Mouse (Mus musculus) liver, embryonic 11.5 days (tissue): ENCODE measurements around the gene Cux1. TPM values are rescaled to one million over a fixed set of nuclear protein-coding genes. Genes with fewer than 3 reads are reported as not detected.

Experiments used
- ATAC-seq: fragments of 200-750 bp; cut with Nextera tagmentation; replicated peaks from 2 replicates; pipeline ENCODE4 v1.8.0; 2017; ENCODE audit warnings: moderate number of reproducible peaks, mild to moderate bottlenecking, moderate TSS enrichment, moderate library complexity; ENCODE audit not compliant: low FRiP score
- DNase-seq: peaks from one replicate; pipeline ENCODE4 v3.0.0-alpha.2; 2017; ENCODE audit warnings: low spot score
- H3K27ac ChIP-seq: fragments of 300-500 bp; sonication (generic); 2 replicates; pipeline ENCODE4 v1.5.1; 2014; ENCODE audit warnings: mild to moderate bottlenecking, low read depth, low read length, control low read depth
- H3K27me3 ChIP-seq: fragments of 300-500 bp; sonication (generic); replicated peaks from 2 replicates; pipeline ENCODE4 v1.6.1; 2014; ENCODE audit warnings: low read length, mixed read lengths; ENCODE audit not compliant: control insufficient read depth, insufficient read depth
- H3K36me3 ChIP-seq: fragments of 300-500 bp; sonication (generic); 2 replicates; pipeline ENCODE4 v1.6.1; 2014; ENCODE audit warnings: mild to moderate bottlenecking, low read length, moderate library complexity, mixed read lengths; ENCODE audit not compliant: control insufficient read depth, insufficient read depth
- H3K4me1 ChIP-seq: fragments of 300-500 bp; sonication (generic); replicated peaks from 2 replicates; pipeline ENCODE4 v1.6.1; 2014; ENCODE audit warnings: low read length, mixed read lengths; ENCODE audit not compliant: control insufficient read depth, insufficient read depth
- H3K4me2 ChIP-seq: fragments of 300-500 bp; sonication (generic); 2 replicates; pipeline ENCODE4 v1.6.1; 2014; ENCODE audit warnings: mild to moderate bottlenecking, control low read depth, moderate library complexity
- H3K4me3 ChIP-seq: fragments of 300-500 bp; sonication (generic); 2 replicates; pipeline ENCODE4 v1.5.1; 2014; ENCODE audit warnings: low read depth, low read length, control low read depth
- H3K9ac ChIP-seq: fragments of 300-500 bp; sonication (generic); 2 replicates; pipeline ENCODE4 v1.6.1; 2014; ENCODE audit warnings: low read depth, low read length, control low read depth
- H3K9me3 ChIP-seq: fragments of 300-500 bp; sonication (generic); 2 replicates; pipeline ENCODE4 v1.6.1; 2016; ENCODE audit warnings: low read length, inconsistent platforms, mixed read lengths; ENCODE audit not compliant: control insufficient read depth
- WGBS: fragments of 180-500 bp; shearing (Covaris S2); extraction: QIAGEN DNeasy Blood & Tissue Kit; methylation state at CpG from one replicate; pipeline ENCODE4 v1.1.7; 2014; 5-methylcytosine and 5-hydroxymethylcytosine counted together
- polyA plus RNA-seq: library from polyadenylated mRNA; unstranded; fragments of >200 nt; fragmentation: Nextera tagmentation; extraction: Ambion mirVana; gene quantifications from 2 replicates; pipeline ENCODE4 v1.2.1, GENCODE M21; 2014

Cux1 gene
- polyA plus RNA-seq, 1 experiment from 2014 or later, result 45.8 TPM

DNA sequence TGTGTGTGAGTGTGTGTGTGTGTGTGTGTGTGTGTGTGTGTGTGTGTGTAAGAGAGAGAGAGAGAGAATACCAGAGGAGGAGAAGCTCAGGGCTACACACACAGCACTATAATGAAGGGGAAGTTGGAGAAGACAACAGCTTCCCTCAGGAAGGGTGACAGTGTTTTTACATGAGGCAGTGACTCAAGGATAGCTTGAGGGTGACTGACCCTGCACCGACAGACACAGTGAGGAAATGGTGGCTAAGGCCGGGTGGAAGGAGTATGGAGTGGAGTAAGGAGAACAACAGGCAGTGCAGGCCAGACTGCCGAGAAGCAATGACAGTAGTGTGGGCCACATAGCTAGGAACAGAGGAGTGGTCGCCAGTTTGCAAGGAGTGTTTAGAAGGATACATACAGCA is 137.6 kb downstream of the Cux1 start:
- Histone ChIP-seq H3K9ac (no peak overlapping the region), H3K36me3 (0 out of 2 replicates have a peak, but pooled peaks cover 2% of the 10 kb centered on the region), H3K27ac (no peak overlapping the region), H3K9me3 (no peaks in the 10 kb centered on the region), H3K4me2 (no peak overlapping the region), H3K27me3 (no peaks in the 10 kb centered on the region), H3K4me1 (peaks cover 10% of the 10 kb centered on the region), H3K4me3 (no peak overlapping the region)
- WGBS, result 58% methylated on average over 4 of the region's 4 CpGs
- no peak for ATAC-seq
- no peak for DNase-seq

DNA sequence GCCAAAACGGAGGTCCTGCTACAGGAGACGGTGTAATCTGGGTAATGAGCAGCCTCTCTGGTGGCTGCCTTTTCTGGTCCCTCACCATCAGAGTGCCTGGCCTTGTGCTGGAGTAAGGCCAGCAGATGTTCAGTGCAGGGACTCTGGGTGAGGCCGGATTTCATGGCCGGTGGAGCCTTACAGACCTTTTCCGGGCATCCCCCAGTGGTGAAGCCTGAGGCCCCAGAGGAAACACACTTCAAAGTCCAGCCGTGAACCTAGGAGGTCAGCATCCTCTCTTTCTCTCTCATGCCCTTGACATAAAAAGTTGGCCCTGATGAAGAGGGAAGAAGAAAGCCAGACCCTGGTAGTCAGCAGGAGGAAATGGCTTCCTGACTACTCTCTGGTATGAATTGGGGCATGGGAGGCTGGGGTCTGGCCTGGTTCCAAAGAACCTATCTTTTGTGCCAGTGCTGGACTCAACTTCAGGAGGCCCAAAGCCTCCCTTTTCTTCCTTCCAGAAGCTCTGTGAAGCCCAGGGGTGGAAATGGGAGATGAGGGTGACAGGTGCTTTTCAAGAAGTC is 138.7 kb downstream of the Cux1 start:
- 55% methylated on average over 6 of the region's 6 CpGs for WGBS
- Histone ChIP-seq H3K4me2 (no peak overlapping the region), H3K36me3 (0 out of 2 replicates have a peak, but pooled peaks cover 2% of the 10 kb centered on the region), H3K4me3 (no peak overlapping the region), H3K27me3 (no peaks in the 10 kb centered on the region), H3K4me1 (peaks cover 10% of the 10 kb centered on the region), H3K27ac (peak overlapping the region; percentile 34), H3K9ac (no peak overlapping the region), H3K9me3 (no peaks in the 10 kb centered on the region)
- DNase-seq, result no peak
- ATAC-seq, result no peak

DNA sequence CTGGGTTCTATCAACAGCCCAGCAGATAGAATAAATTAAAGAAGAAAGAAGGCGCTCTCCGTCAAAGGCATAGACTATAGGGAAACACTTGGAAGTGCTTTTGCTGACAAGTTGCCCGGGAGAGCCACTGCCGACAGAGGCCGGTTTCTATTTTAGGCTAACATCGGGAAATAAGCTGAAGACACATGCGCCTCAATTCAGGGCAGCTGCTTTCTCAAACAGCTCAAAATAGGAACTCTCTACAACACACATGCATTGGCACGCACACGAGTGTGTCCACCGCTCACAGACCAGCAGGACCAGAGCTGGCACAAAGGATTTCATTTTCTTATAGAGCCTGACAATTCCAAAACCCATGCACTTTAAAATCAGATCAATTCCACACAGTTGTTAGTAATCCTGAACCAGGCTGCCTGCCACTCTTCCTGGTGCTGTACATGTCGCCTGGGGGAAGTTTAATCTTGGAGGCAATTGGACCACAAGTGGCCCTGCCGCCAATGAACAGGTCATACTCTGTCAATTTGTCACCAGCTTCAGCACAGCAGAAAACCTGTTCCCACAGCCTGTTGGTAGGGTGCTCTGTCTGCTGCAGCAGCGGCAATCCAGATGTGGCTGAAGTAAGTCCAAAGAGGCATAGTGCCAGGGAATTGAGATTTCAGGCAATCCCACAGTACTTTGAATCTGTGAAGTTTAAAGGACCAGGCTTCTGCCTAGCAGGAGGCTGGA is 139.4 kb downstream of the Cux1 start:
- Histone ChIP-seq H3K27me3 (no peaks in the 10 kb centered on the region), H3K9ac (no peak overlapping the region), H3K4me2 (no peak overlapping the region), H3K36me3 (0 out of 2 replicates have a peak, but pooled peaks cover 2% of the 10 kb centered on the region), H3K4me3 (no peak overlapping the region), H3K27ac (peak overlapping the region; percentile 34), H3K9me3 (no peaks in the 10 kb centered on the region), H3K4me1 (peaks cover 10% of the 10 kb centered on the region)
- no peak for DNase-seq
- 67% methylated on average over 13 of the region's 13 CpGs for WGBS
- no peak for ATAC-seq

DNA sequence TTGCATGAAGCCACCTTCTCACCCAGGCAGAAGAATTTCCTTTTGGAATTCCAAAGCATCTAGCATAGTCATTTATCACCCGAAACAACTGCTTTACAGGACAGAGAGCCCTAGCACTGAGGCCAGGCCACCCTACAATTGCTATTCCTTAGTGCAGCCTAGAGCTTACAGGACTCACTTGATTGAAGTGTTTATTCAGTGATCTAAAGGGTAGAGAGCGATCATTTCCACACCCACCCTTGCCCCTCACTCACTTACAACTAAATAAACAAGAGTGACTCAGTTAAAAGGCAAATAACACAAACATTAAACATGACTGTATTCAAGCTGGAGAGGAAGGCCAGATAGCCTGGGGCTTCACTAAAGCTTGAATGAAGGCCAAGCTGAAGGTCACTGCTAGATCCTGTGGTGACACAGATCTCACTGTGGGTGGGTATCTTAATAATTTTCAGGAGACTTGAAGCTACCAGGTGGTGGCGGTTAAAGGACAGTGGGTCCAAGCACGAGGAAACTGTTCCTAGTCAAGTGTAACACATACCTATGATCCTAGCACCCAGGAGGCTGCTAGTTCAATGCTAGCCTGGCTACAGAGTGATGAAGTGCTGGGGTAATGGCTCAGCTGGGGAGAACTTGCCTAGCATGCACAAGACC is 140.0 kb downstream of the Cux1 start:
- ATAC-seq, result no peak
- no peaks in the 10 kb centered on the region for H3K9me3 ChIP-seq
- no peak overlapping the region for H3K9ac ChIP-seq
- no peak overlapping the region for H3K4me3 ChIP-seq
- H3K27me3 ChIP-seq, result no peaks in the 10 kb centered on the region
- 68% methylated on average over 4 of the region's 4 CpGs for WGBS
- H3K4me1 ChIP-seq, result peaks cover 10% of the 10 kb centered on the region
- H3K36me3 ChIP-seq, result 0 out of 2 replicates have a peak, but pooled peaks cover 2% of the 10 kb centered on the region
- H3K4me2 ChIP-seq, result no peak overlapping the region
- DNase-seq, result no peak
- H3K27ac ChIP-seq, result no peak overlapping the region

DNA sequence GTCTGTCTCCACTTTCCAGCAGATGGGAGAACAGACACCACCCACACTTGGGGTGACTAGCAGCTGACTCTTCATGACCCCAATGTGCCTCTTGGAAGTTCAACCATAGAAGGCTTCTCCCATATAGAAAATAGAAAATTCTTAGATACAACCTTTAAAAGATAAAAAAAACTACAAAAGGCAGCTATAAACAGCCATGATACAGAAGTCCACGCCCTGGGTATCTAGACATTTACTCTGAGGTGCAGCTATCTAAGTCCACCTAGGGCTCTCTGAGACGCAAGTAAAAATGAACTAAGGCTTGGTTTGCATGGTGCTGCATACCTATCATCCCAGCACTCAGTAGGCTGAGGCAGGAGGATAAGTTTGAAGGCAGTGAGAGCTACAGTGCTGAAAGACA is 144.3 kb downstream of the Cux1 start:
- Histone ChIP-seq H3K9ac (no peak overlapping the region), H3K4me2 (no peak overlapping the region), H3K4me1 (peaks cover 7% of the 10 kb centered on the region; the same call in 1 of the 2 replicates), H3K27me3 (no peaks in the 10 kb centered on the region), H3K36me3 (0 out of 2 replicates have a peak, but pooled peaks cover 2% of the 10 kb centered on the region), H3K9me3 (no peaks in the 10 kb centered on the region), H3K27ac (no peak overlapping the region), H3K4me3 (no peak overlapping the region)
- WGBS, result 77% methylated on average over 2 of the region's 2 CpGs
- no peak for ATAC-seq
- no peak for DNase-seq

DNA sequence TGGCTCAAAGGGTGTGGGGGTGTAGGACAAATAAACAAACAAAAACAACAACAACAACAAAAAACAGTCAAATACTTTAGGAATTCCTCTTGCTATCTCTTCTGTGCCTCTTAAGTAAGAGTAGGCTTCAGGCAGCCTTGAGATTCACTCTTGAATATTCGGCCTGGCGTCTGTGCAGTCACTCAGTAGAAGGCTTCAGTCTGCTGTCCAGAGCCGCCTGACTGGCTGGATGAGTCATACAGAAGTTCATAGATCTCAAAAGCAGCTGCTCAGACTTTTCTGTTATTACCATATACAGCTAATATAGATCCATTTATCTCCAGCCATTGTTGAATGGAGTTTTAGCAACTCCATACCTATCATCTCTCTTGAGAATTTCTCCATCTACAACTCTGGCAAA is 145.4 kb downstream of the Cux1 start:
- no peak overlapping the region for H3K9ac ChIP-seq
- no peaks in the 10 kb centered on the region for H3K9me3 ChIP-seq
- 0 out of 2 replicates have a peak, but pooled peaks cover 2% of the 10 kb centered on the region for H3K36me3 ChIP-seq
- H3K27ac ChIP-seq, result no peak overlapping the region
- 82% methylated on average over 3 of the region's 3 CpGs for WGBS
- DNase-seq (no peak), ATAC-seq (no peak)
- H3K4me3 ChIP-seq, result no peak overlapping the region
- no peaks in the 10 kb centered on the region for H3K27me3 ChIP-seq
- no peak overlapping the region for H3K4me2 ChIP-seq
- 0 out of 2 replicates have a peak, but pooled peaks cover 3% of the 10 kb centered on the region for H3K4me1 ChIP-seq

DNA sequence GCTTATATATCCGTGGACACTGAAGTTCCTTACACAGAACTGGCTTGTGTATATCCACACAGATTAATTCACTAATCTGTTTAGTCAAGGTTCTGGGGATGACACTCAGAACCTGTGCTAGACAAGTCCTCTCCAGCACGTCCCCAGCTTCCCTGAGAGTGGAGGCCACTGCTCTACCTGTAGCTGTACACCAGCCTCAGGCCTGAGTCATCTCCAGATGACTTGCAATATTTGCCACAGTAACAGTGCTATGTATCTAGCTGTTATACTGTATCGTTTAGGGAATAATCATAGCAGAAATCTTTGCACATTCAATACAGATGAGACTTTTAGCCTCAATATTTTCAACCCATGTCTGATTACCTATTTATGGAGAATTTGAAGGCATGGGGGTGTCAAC is 146.0 kb downstream of the Cux1 start:
- DNase-seq (no peak), ATAC-seq (no peak)
- Histone ChIP-seq H3K36me3 (0 out of 2 replicates have a peak, but pooled peaks cover 2% of the 10 kb centered on the region), H3K9ac (no peak overlapping the region), H3K4me3 (no peak overlapping the region), H3K27me3 (no peaks in the 10 kb centered on the region), H3K4me1 (0 out of 2 replicates have a peak, but pooled peaks cover 3% of the 10 kb centered on the region), H3K27ac (no peak overlapping the region), H3K4me2 (no peak overlapping the region), H3K9me3 (no peaks in the 10 kb centered on the region)
- WGBS, result 75% methylated on average over 3 of the region's 3 CpGs

DNA sequence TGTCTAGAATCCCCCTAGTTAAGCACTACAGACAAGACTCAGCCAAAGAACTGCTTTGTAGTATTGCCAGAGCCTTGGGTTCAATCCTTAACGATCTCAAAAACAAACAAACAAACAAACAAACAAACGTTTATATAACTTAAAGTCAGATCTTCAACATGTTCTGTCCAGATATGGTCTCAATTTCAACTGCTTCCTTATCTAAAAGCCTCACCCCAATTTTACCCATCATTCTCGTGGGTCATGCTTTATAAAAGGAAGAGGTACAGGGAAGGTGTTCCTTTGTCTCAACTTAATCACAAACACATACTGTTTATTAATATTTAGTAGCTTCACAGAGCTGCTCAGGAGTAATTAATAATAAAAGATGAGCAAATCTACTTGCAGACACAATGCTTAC is 146.9 kb downstream of the Cux1 start:
- WGBS, result 72% methylated on average over 3 of the region's 3 CpGs
- no peak overlapping the region for H3K27ac ChIP-seq
- H3K4me2 ChIP-seq, result no peak overlapping the region
- H3K27me3 ChIP-seq, result no peaks in the 10 kb centered on the region
- H3K4me1 ChIP-seq, result 0 out of 2 replicates have a peak, but pooled peaks cover 3% of the 10 kb centered on the region
- no peak overlapping the region for H3K4me3 ChIP-seq
- H3K36me3 ChIP-seq, result 0 out of 2 replicates have a peak, but pooled peaks cover 2% of the 10 kb centered on the region
- no peak for ATAC-seq
- DNase-seq, result no peak
- no peaks in the 10 kb centered on the region for H3K9me3 ChIP-seq
- no peak overlapping the region for H3K9ac ChIP-seq
